Mouse (Mus musculus) thymus, postnatal 10 days (tissue): ENCODE results near the gene Tmem246.
A peak's percentile ranks its signal among the peaks of the same experiment; 100 is the strongest.
"Not testable (repeated sequence)": the region's sequence is repeated elsewhere in the genome, so short reads cannot be mapped to it uniquely, and the experiment has no call there.

Experiments
- DNase-seq, 2 experiments: peaks; one replicate each; pipeline ENCODE4 v3.0.0; 2021; ENCODE audit warnings: low spot score in 2 of 2

Gene Tmem246

DNA sequence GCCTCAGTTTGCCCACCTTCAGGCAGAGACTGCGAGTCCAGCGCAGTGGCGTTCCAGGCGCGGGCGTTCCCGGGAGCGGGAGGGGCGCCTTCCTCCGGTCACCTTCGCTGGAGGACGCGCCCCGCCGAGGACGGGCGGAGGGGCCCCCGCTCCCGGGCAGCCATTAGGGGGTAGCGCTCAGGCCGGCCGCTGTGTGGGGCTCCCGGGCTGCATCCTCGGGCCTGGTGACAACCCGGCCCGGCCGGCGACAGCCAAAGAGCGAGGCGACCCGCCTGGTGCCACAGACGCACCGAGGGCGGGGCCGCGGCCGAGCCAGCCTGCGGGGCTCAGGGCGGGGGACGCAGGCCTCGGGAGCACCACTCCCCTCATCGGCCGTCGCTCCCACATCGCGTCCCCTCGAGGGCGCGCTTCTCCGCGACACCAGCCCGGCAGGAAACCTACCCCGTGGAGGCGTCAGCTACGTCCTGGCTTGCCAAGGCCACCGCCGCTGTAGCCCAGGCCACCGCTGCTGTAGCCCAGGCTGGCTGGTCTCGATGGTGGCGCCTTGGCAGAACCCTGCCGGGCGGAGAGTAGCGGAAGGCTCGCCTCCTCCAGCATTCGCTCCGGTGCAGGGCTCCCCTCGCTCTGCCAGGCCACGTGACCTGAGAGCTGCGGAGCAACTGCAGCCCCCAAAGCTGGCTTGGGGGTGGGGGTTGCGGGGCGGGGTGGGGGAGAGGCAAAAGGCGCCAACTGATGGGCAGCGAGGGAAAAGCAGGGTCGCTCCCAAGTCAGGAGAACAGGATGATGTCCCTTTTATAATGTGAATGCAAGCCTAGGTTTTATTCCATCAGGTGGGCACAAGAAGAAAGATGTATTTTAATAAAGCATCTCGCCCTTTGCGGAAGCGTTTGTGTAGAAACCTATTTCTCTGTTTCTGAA, at the start of gene Tmem246:
Gene Tmem246, minus strand, starts transcription at position 694 of the 918 bp plus-strand sequence.
- DNase-seq, result peak; percentile 5 to 7

DNA sequence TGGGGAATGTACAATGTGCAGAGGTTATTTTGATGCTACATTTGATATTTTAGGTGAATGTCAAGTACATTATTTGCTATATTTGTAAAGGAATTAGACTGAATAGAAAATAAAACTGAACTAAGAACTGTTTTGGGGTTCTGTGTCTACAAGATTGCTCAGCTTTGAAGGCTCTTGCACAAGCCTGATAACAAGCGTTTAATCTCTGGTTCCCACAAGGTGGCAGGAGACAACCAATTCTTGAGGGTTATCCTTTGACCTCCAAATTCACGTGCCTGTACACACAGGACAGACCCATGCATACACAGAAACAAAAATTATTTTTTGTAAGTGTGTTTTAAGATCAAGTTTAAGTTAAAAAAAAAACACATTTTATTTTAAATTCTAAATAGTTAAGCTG, 42.2 kb upstream of the Tmem246 start:
- DNase-seq, result no peak

DNA sequence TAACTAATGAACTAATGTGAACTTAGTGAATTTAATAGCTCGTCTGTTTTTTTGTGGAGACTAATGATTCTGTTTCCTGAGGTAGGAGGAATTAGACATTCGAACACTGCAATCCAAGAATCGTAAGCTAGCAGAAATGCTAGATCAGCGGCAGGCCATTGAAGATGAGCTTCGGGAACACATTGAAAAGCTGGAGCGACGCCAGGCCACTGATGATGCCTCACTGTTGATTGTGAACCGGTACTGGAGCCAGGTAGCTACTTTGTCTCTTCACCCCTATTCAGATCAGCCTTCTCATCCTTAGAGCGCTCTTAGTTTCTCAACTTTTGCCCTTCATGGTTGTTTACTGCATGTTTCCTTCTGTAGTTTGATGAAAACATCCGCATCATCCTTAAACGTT, 40.1 kb upstream of the Tmem246 start:
- DNase-seq, result no peak

DNA sequence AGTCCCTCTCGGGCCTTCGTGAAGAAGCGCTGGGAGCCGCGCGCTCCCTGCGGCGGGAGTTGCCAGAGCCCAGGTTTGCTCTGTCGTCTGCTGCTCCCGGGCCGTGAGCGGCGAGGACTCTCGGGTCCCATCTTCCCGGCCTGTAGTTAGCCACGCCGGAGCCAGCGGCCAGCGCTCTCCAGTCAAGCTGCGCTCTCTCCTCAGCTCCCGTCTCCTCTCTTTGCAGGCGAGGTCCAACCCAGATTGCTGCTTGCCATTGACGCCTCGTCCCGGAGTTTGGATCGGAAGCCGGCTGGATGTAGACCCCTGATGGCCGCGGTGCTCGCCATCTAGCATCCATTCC, 34.4 kb upstream of the Tmem246 start:
- no peak for DNase-seq

DNA sequence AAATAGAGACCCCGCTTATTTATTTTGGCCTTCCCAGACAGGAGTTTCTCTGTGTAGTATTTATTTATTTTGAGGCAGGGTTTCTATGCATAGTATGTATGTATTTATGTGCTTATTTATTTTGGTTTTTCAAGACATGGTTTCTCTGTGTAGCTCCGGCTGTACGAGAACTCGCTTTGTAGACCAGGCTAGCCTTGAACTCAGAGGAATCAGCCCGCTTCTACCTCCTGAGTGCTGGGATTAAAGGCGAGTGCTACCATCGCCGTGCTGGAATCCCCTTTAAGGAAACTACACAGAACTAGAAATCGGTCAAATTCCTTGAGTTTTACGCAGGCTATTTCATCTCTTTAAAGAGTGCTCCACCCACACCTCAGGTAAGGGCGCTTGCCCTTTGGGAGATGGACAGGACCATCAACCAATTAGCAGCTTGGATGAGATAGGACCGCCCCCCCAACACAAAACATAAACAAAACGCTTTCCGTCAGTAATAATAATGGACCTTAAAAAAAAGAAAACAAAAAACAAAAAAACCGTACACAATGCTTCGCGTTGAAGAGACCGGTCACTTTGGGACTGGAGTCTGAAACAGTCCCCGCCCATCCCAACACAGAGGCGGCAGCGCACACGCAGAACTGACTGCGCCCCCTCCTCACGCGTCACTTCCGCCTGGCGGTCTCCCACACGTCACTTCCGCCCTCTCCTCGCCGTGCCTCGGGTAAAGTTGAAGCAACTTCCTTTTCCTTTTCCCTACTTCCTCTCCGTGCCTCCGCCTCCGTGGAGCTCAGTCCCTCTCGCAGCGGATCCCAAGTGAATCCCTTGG, 33.9 kb upstream of the Tmem246 start, which contains the start of gene Rnf20:
Gene Rnf20, plus strand, starts transcription at position 688 of the 820 bp plus-strand sequence.
- peak; percentile 94 for DNase-seq

DNA sequence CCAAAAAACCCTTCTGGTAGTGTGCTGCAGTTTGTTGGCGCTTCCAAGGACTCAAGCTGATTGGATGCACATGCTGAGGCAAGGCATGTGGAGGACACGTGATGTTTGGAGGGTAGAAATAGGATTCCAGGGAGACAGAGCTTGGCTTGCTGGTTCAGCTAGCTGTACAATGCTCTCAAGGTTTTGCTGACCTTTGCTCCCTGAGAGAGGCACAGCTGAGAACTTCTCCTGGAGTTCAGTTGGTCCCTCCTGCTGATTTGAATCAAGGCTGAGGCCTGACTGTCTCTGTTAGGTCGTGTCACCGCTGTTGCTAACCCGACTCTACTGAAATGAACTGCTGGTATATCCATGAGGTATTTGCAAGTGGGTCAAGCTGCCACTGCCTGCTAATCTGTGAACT, 31.3 kb upstream of the Tmem246 start:
- DNase-seq, result no peak

DNA sequence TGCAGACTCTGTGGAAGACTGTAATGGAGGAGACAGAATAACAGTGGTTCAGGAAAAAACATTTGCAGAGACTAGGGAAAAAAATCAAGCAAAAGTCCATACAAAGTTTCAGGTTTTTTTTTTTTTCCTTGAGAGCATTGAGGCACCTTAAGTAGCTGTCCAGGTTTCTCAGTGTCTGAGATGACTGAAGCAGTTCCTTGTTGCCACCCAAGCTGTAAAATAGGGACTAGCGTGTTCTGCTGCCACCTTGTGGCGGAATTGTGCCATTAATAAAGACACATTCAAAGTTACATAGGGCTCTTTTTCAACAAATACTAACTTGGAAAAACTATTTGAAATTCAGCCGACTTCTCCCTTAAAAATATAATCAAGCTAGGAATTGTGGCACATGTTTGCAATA, 29.3 kb upstream of the Tmem246 start:
- DNase-seq, result peak; percentile 35 to 66

DNA sequence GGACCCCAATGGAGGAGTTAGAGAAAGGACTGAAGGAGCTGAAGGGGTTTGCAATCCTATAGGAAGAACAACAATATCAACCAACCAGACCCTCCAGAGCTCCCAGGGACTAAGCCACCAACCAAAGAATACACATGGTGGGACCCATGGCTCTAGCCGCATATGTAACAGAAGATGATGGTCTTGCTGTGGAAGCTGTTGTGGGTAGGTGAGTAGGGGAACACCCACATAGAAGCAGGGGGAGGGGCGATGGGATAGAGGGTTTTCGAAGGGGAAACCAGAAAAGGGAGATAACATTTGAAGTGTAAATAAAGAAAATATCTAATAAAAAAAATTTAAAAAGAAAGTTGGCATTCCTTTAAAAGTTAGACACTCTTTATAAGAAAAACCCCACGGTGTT, 27.3 kb upstream of the Tmem246 start:
- not testable (repeated sequence) for DNase-seq

DNA sequence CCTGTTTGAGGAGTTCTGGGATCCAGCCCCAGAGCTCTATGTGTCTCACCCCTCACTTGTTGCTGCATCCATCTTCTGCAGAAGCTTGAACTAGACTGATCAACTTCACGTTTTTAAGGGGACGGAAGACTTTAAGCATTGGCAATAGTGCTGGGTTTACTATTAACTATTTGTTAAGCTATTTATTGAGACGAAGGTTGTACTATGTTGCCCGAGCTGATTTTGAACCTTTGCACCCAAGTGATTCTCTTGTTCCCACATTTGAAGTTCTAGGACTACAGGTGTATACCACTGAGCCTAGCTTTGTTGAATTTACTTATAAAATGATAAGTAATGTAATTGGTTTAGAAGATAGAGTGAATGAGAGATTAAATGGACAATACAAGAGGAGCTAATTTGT, 26.2 kb upstream of the Tmem246 start:
- DNase-seq, result no peak

DNA sequence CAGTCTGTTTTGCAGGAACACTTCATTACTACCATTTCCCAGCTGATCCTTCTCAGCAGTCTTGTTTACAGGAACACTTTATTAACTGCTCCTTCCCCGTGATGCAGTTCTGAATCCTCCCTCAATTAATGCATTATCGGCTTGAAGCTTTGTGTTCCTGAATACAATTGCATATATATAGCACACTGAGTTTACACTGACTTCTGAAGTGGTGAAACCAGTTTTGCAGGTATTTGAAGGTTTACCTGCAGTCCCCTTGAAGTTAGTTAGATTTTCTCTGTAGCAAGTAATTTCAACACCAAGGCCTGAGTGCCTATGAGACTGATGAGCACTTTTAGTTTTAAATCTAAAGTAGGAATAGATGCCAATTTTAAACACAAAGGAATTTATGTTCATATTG, 24.6 kb upstream of the Tmem246 start:
- no peak for DNase-seq

DNA sequence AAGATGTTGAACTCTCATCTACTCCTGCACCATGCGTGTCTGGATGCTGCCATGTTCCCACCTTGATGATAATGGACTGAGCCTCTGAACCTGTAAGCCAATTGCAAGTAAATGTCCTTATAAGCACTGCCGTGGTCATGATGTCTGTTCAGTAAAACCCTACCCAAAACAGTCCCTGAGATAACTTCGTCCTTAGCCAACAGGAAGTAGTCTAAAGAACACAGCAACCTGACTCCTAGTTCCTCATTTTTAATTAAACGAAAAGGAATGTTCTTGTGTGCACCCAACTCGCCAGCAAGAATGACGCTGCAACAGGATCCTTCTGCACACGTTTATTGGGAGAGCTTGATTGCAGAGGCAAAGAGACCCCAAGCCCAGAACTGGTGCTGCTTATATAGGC, 22.2 kb upstream of the Tmem246 start:
- not testable (repeated sequence) for DNase-seq

DNA sequence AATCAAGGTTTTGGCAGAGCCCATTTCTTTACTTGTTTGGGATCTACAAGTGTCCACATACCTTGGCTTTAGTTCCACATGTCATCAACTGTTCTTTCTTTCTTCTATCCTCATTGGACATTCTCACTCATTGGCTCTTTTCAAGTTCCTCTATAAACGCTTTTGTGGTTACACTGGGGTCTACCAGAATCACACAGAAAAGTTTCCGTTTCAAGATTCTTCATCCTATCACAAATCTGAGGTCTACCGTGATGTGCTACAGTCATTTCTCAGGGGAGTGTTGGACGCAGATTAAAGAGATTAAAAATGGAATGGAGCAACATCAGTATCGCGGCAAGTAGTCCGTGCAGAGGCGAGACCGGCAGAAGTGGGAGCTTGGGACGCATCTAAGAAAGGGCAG, 19.2 kb upstream of the Tmem246 start:
- DNase-seq, result no peak

DNA sequence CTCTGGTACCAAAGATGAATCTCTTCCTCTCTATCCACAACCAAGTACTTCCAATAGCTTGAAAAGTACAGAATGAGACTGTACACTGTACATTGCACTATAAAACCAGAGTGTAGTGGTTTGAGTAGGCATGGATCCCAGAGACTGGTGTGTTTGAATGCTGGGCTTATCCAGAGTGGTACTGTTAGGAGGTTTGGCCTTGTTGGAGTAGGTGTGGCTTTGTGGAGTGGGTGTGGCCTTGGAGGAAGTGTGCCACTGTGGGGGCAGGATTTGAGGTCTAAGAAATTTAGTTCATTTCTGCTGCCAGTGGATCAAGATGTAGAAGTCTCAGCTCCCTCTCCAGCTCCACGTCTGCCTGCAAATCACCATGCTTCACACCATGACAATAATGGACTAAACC, 7.8 kb upstream of the Tmem246 start:
- no peak for DNase-seq

DNA sequence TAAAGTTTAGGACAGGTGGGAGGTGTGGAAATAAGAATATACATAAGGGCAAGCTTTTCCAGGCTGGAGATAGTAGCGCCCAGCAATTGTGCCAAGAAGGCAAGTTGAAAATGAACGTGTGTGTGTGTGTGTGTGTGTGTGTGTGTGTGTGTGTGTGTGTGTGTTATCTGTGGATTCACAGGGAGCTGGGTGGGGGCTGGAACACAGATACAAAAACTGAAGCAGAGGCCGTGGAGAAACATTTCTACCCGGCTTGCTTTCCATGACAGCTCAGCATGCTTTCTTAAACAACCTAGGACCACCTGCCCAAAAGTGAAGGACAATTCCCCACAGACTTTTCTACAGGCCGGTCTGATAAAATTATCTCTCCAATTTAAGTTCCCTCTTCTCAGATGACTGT, 6.9 kb upstream of the Tmem246 start:
- no peak for DNase-seq

DNA sequence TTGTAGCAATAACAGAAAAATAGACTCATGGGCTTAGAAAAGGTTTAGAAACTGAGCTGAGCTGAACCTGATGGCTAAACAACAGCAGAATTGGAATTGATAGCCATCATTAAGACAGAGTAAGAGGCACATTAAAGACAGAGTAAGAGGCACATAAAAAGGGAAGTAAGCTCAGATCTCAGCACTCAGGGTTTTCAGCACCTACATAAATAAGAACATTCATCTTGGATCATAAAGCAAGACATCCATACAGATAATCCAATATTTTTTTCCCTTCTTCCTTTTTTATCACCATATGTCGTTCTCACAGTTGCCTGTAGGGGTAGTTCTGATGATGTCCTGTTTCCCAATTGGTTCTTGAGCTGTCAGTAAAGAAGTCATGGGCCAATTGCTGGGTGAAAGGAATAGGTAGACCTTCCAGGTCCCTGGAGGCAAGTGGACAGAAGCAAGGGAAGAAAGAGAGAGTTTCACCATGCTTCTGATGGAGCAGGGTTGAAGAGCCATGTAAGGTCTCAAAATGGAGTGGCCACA, 6.4 kb upstream of the Tmem246 start:
- no peak for DNase-seq

DNA sequence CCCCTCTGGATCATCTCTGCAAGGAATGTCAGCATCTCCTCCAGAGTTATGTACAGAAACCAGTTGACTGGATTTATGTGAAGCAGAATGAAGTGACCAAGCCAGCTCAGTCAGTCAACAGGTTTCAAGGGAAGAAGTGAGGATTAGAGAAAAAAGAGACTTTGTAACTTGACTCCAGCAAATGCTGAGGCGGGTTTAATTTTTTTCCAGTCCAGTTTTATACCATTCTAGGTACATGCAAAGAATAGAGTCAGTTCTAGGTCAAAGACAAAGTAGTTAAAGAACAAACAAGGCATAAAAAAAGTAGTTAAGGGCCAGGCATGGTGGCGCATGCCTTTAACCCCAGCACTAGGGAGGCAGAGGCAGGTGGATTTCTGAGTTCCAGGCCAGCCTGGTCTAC, 5.5 kb upstream of the Tmem246 start:
- no peak for DNase-seq

DNA sequence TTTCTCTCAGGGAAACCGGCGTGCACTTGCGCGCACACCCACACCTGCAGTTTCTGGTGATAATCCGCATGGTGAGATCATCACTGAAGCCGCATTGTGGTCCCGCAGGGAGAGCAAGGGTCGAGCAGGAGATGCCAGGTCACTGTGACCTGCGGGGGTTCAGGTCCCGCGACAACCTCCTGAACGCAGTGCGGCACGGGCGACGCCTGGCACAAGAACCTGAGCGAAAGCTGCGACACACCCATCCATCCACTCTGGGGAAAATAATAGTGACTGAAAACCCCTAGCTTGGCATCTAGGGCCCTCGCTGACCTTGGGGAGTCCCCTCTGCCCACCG, 862 bp downstream of the Tmem246 start:
- no peak for DNase-seq

DNA sequence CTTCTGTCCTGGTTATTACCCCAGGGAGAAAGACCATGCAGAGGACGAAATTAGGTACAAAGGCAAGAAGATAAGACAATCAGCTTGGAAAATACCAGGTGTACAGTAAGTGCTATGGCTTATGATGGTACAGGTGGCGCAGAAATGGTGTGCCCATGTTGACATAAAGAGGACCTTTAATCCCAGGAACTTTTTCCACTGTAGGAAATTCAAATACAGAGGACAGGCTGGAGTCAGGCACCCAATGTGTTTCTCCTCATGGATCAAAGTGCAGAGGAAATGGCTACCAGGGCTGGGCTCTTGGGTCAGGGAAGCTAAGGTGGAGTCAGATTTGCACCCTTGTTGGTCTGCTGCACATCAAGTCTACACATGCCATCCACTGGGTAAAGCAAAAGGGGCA, 7.5 kb downstream of the Tmem246 start:
- DNase-seq, result no peak

DNA sequence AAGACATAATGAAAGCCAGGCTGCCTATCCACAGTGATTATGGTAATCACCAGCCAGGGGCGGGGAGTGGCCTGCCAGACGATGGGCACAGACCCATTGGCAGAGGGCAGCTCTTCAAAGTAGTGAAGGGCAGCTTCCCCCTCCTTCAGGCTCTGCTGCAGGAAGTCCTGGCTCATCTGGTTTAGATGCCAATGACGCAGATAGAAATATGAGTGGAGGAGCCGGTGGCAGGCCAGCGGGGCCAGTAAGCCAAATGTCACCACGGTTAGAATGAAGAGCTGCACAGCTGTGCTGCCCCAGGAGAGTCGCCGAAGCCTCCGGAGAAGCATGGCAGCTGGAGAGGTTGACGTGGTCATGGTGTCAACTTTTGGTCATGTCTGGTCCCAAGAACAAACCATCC, 10.9 kb downstream of the Tmem246 start:
- no peak for DNase-seq

DNA sequence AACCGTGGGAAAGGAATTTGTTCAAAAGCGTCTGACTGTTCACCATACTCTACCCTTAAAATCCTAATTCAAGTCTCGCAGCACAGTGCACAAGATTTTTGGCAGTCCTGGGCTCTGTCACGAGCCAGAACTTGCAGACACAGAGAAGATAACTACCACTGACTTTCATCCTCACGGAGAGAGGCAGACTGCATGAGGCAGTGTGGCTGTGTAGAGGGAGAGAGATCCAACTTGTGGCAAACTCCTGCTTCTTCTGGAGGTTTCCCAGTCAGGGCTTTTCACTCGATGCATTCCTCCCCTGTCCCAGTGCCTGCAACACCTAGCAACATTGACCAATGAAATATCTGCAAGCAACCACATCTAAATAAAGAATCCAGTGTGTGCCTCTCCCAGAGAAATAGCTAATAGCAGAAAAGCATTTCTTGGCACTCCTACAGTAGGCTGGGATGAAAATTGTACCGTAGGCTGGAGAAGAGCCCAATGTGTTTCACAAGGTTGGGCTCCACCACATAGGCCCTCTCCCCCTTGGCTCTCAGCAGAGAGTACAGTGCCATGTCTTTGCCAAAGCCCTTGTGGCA, 12.1 kb downstream of the Tmem246 start:
- no peak for DNase-seq

DNA sequence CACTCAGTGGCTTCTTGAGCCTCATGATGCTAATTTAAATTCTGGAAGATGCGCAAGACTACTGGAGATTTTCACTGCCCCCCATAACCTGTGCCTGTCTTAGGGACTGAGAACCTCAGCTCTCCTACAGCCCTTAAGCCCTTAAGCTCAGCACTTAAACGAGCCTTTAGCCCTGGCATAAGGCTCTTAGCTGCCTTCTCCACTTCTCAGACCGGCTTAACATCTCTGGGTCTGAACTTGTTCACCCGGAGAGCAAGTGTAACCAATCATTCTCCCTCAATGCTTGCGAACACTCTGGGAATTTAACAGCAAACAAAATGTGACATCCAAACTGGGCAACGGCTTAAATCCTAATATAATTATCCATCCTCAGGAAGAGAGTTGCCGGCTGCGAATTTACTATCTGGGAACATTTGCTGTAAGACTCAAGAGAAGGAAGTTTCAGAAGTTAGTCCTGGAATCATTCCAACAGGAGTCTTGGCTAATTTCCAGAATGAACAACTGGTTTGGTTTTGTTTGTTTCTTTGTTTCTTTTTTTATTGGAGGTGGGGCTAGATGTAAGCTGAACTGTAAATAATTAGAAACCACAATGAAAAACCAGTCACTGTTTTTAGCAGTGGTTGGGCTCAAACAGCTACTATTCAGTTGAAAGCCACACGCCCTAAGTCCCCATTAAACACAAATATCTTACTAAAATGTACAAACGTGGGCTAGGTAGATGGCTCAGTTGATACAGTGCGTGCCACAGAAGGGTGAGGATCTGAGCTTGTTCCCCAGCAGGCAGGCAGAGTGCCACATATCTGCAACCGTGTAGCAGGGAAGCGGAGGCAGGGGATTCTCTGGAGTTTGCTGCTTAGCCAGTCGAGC, 13.5 kb downstream of the Tmem246 start:
- DNase-seq, result no peak
